Mouse (Mus musculus): Measurements from ENCODE around the gene Fig4. TPM values are rescaled to one million over a fixed set of nuclear protein-coding genes. Genes with fewer than 3 reads are reported as not detected.

Fig4 gene
- polyA plus RNA-seq, 1 experiment: 13.7 TPM

Other genes with a start within 250 kb of the Fig4 start
- gene Gpr6, start 231.0 kb downstream of the Fig4 start, polyA plus RNA-seq (2012; rRNA removed): not detected in 2 replicates
- gene Ak9, start 720 bp upstream of the Fig4 start, polyA plus RNA-seq (2012; rRNA removed): 0.22 and 0.42 TPM in 2 replicates
- 14.3 and 15.3 TPM in 2 replicates for gene Zbtb24, start 147.1 kb upstream of the Fig4 start, polyA plus RNA-seq (2012; rRNA removed)
- gene Mical1, start 173.1 kb upstream of the Fig4 start, polyA plus RNA-seq (2012; rRNA removed): 15.1 and 19.9 TPM in 2 replicates
- 80.8 and 84.8 TPM in 2 replicates for gene Smpd2, start 187.1 kb upstream of the Fig4 start, polyA plus RNA-seq (2012; rRNA removed)
- gene Ppil6, start 187.2 kb upstream of the Fig4 start, polyA plus RNA-seq (2012; rRNA removed): 1.4 and 2.0 TPM in 2 replicates
- gene Cd164, start 216.2 kb upstream of the Fig4 start, polyA plus RNA-seq (2012; rRNA removed): 181 and 216 TPM in 2 replicates

Measured in gonadal fat pad, adult 2 months (tissue).